Mouse (Mus musculus) embryonic facial prominence, embryonic 14.5 days (tissue): ENCODE results near the gene Paf1. TPM values are rescaled to one million over a fixed set of nuclear protein-coding genes. Genes with fewer than 3 reads are reported as not detected.

Source experiments
- ATAC-seq: fragments of 200-750 bp; cut with Nextera tagmentation; 2 replicates; pipeline ENCODE4 v1.8.0; 2017; ENCODE audit warnings: low read depth, moderate number of reproducible peaks, moderate TSS enrichment
- DNase-seq: peaks from one replicate; pipeline ENCODE4 v3.0.0-alpha.2; 2015; ENCODE audit warnings: low spot score
- H3K27ac ChIP-seq: fragments of 300-500 bp; sonication (generic); replicated peaks from 2 replicates; pipeline ENCODE4 v1.5.1; 2014; ENCODE audit warnings: low read depth, mild to moderate bottlenecking, low read length, moderate library complexity
- H3K27me3 ChIP-seq: fragments of 300-500 bp; sonication (generic); replicated peaks from 2 replicates; pipeline ENCODE4 v1.6.1; 2014; ENCODE audit warnings: low read length; ENCODE audit not compliant: control insufficient read depth, insufficient read depth
- H3K36me3 ChIP-seq: fragments of 300-500 bp; sonication (generic); 2 replicates; pipeline ENCODE4 v1.6.1; 2014; ENCODE audit warnings: low read length, mixed read lengths; ENCODE audit not compliant: control insufficient read depth, insufficient read depth
- H3K4me1 ChIP-seq: fragments of 300-500 bp; sonication (generic); 2 replicates; pipeline ENCODE4 v1.6.1; 2014; ENCODE audit warnings: antibody characterized with exemption, low read length; ENCODE audit not compliant: control insufficient read depth, insufficient read depth
- H3K4me2 ChIP-seq: fragments of 300-500 bp; sonication (generic); 2 replicates; pipeline ENCODE4 v1.6.1; 2014; ENCODE audit warnings: low read depth, mild to moderate bottlenecking, low read length, moderate library complexity, mixed read lengths
- H3K4me3 ChIP-seq: fragments of 300-500 bp; sonication (generic); 2 replicates; pipeline ENCODE4 v1.5.1; 2014; ENCODE audit warnings: low read depth, mild to moderate bottlenecking, low read length
- H3K9ac ChIP-seq: fragments of 300-500 bp; sonication (generic); 2 replicates; pipeline ENCODE4 v1.6.1; 2014; ENCODE audit warnings: low read depth, mild to moderate bottlenecking, low read length, moderate library complexity, mixed read lengths
- H3K9me3 ChIP-seq: fragments of 300-500 bp; sonication (generic); 2 replicates; pipeline ENCODE4 v1.6.1; 2016; ENCODE audit warnings: low read length; ENCODE audit not compliant: control insufficient read depth
- WGBS: fragments of 180-500 bp; shearing (Covaris S2); extraction: QIAGEN DNeasy Blood & Tissue Kit; methylation state at CpG from one replicate; pipeline ENCODE4 v1.1.7; 2014; 5-methylcytosine and 5-hydroxymethylcytosine counted together
- polyA plus RNA-seq: library from polyadenylated mRNA; unstranded; fragments of >200 nt; fragmentation: Nextera tagmentation; extraction: Ambion mirVana; gene quantifications from 2 replicates; pipeline ENCODE4 v1.2.1, GENCODE M21; 2014

Gene Paf1
- polyA plus RNA-seq, 1 experiment from 2014 or later, result 54.1 TPM

DNA sequence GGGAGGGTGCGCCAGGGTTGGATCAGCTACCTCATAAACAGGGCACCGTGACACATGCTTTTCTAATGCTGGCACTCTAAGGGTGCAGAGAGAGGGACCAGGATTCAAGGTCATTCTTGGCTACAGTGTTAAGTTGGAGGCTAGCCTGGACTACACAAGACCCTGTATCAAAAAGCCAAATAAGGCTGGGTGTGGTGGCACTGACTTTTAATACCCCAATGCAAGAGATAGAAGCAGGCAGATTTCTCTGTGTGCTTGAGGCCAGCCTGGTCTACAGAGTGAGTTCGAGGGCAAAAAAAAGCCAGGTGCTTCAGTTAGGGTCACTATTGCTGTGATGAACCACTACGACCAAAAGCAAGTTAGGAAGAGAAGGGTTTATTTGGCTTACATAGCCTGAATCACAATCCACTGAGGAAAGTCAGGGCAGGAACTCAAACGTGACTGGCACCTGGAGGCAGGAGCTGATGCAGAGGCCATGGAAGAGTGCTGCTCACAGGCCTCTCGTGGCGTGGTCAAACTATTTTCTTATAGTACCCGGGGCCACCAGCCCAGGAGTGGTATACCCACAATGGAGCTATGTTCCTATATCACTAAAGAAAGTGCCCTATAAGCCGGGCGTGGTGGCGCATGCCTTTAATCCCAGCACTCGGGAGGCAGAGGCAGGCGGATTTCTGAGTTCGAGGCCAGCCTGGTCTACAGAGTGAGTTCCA, 49.2 kb downstream of the Paf1 start:
- H3K4me3 ChIP-seq, result no peak overlapping the region
- H3K4me2 ChIP-seq, result no peak overlapping the region
- H3K4me1 ChIP-seq, result no peaks in the 10 kb centered on the region
- H3K9me3 ChIP-seq, result no peaks in the 10 kb centered on the region
- H3K27me3 ChIP-seq, result 0 out of 2 replicates have a peak, but pooled peaks cover 3% of the 10 kb centered on the region
- no peaks in the 10 kb centered on the region for H3K36me3 ChIP-seq
- H3K27ac ChIP-seq, result no peak overlapping the region
- H3K9ac ChIP-seq, result no peak overlapping the region
- 85% methylated on average over 13 of the region's 14 CpGs for WGBS
- ATAC-seq (no peak), DNase-seq (no peak)

DNA sequence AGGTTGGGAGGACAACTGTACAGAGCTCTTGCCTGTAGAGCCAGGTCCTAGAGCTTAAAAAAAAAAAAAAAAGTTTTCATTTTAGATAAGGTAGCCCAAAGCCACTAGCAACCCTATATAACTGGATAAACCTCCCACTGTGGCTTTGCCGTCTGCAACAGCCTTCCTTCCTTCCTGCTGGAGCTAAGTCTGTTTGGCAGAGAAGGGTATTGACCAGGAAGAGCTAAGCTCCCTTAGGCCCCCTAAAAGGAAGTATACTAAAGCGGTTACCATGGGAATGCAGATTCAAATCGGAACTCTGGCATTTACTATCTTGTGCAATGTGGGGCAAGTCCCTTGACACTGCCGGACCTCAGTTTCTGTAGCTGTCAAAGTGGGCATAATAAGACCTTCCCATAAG, 49.9 kb downstream of the Paf1 start:
- Histone ChIP-seq H3K9me3 (no peaks in the 10 kb centered on the region), H3K4me2 (no peak overlapping the region), H3K36me3 (no peaks in the 10 kb centered on the region), H3K27ac (no peak overlapping the region), H3K27me3 (0 out of 2 replicates have a peak, but pooled peaks cover 3% of the 10 kb centered on the region), H3K9ac (no peak overlapping the region), H3K4me1 (no peaks in the 10 kb centered on the region), H3K4me3 (no peak overlapping the region)
- ATAC-seq, result no peak
- WGBS, result 39% methylated on average over 4 of the region's 4 CpGs
- DNase-seq, result peak; percentile 43

DNA sequence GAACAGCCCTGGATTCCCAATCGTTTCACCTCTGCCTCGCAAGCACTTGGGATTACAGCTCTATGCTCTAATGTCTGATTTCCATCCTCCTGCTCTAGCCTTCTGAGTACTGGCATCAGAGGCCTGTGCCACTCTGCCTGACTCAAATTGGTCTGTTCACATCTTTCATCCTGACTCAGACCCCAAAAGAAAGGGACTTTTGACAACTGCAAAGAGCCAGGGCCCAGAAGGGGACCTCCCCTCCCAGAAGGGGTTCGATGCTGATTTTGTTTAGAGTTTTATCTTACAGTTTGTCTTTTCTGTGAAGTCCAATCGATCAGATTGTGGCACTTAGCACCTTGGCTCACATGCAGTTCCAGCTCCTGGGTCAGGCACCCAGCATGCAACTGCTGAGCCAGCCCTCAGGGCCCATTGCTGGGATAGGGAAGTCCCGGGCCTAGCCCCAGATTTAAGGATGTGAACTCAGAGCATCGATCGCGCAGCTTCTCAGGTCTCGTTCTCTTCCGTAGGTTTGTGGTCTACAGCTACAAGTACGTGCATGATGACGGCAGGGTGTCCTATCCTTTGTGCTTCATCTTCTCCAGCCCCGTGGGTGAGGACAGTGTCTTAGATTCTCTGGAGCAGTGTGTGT, 51.7 kb downstream of the Paf1 start:
- no peak overlapping the region for H3K9ac ChIP-seq
- no peak overlapping the region for H3K4me2 ChIP-seq
- 0 out of 2 replicates have a peak, but pooled peaks cover 3% of the 10 kb centered on the region for H3K27me3 ChIP-seq
- WGBS, result 87% methylated on average over 13 of the region's 13 CpGs
- no peak for ATAC-seq
- DNase-seq, result no peak
- no peaks in the 10 kb centered on the region for H3K4me1 ChIP-seq
- H3K36me3 ChIP-seq, result no peaks in the 10 kb centered on the region
- no peaks in the 10 kb centered on the region for H3K9me3 ChIP-seq
- no peak overlapping the region for H3K4me3 ChIP-seq
- H3K27ac ChIP-seq, result no peak overlapping the region

DNA sequence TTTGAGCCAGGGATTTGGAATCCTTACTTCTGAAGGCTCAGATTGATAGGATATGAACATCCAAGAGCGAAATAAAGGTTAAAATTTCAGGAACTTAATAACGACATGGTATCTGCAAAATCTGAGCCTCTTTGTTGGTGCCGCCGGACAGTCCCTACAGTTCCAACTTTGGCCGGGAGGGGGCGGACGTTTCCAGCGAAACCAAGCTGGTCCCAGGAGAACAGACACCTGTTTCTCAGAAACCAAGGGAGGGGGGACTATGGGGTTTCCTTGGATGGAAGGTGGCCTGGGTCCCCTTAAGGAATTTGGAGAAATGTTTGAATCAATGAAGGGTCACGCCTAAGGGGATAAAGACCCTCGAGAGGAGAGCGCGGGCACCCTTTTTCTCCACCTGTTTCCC, 53.7 kb downstream of the Paf1 start:
- H3K9me3 ChIP-seq, result no peaks in the 10 kb centered on the region
- H3K4me1 ChIP-seq, result no peaks in the 10 kb centered on the region
- H3K27me3 ChIP-seq, result 0 out of 2 replicates have a peak, but pooled peaks cover 3% of the 10 kb centered on the region
- DNase-seq, result peak; percentile 45
- no peak overlapping the region for H3K9ac ChIP-seq
- no peak for ATAC-seq
- no peak overlapping the region for H3K27ac ChIP-seq
- 8% methylated on average over 12 of the region's 12 CpGs for WGBS
- H3K4me2 ChIP-seq, result no peak overlapping the region
- no peak overlapping the region for H3K4me3 ChIP-seq
- no peaks in the 10 kb centered on the region for H3K36me3 ChIP-seq

DNA sequence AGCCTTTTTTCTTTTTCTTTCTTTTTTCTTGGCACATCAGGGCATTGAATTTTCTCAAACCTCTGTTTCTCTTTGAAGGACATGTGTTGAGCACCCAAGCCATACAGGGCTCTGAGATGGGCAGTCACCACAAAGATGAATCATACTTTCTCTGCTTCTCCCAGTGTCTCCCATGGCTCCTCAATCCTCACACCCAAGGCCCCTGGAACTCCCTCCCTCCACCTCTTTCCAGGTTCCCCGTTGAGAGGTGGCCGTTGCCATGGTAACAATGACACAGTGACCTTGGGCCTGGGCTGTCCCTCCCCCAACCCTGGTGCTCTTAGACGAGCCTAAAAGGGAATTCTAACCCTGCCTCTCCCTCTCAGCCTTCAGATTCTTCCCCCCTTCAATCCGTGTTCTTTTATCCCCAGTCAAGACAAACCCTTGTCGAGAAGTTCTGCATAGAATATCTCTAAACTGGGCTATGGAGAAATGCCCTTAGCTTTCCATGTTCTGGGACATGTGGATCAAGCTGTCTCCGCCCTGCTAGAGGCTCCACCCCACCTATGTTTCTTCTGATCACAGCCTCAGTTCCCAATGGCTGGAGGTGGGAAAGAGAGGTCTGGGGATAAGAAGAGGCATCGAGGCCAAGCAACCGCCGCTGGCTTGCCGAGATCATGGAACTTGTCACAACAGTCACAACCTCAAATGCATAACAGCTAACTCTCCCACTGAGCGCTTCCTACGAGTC, 54.5 kb downstream of the Paf1 start:
- Histone ChIP-seq H3K9ac (no peak overlapping the region), H3K27ac (no peak overlapping the region), H3K4me1 (no peaks in the 10 kb centered on the region), H3K27me3 (0 out of 2 replicates have a peak, but pooled peaks cover 3% of the 10 kb centered on the region), H3K4me3 (no peak overlapping the region), H3K9me3 (no peaks in the 10 kb centered on the region), H3K4me2 (no peak overlapping the region), H3K36me3 (no peaks in the 10 kb centered on the region)
- no peak for ATAC-seq
- DNase-seq, result no peak
- 20% methylated on average over 12 of the region's 12 CpGs for WGBS

DNA sequence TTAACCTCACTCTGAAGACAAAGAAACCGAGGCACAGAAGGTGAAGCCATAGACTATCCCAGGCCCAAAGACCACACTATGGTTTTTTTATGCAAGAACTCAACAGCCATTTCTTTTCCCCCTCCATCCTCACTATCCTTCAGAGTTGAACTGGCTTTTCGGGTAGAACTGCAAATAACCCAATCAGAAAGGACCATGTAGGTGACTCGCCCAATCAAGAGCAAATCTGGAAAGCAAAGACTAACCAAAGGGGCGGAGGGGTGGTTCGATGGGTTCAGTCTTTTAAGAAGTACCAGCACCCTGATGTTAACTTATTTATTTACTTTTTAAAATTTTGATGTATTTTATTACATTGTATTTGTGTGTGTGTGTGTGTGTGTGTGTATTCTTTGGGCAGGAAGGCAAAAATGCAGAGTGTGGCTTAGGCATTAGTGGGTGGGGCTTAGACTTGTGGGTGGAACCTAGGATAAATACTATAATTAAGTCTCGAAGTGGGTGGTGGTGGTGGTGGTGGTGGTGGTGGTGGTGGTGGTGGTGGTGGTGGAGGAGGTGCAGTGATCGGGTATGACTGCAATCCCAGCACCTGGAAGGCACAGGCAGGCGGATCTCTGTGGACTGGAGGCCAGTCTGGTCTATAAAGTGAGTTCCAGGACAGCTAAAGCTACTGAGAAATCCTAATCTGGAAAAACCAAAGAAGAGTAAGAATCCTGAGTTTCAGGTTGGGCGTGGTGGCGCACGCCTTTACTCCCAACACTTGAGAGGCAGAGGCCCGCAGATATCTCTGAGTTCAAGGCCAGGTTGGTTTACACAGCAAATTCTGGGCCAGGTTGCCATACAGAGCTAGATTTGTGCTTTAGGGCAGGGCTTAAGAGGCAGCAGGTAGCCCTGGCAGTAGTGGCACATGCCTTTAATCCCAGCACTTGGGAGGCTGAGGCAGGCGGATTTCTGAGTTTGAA, 55.4 kb downstream of the Paf1 start:
- no peak overlapping the region for H3K4me2 ChIP-seq
- no peak overlapping the region for H3K9ac ChIP-seq
- no peak overlapping the region for H3K4me3 ChIP-seq
- ATAC-seq (no peak), DNase-seq (no peak)
- H3K9me3 ChIP-seq, result no peaks in the 10 kb centered on the region
- no peaks in the 10 kb centered on the region for H3K36me3 ChIP-seq
- peaks cover 6% of the 10 kb centered on the region for H3K4me1 ChIP-seq
- 0 out of 2 replicates have a peak, but pooled peaks cover 3% of the 10 kb centered on the region for H3K27me3 ChIP-seq
- no peak overlapping the region for H3K27ac ChIP-seq
- 62% methylated on average over 13 of the region's 13 CpGs for WGBS
